Comparison of ENCODE assay signal across 36 mouse cellular contexts in genomic region chr2:50019477-50019876, GRCm38 (mm10). TPM values are rescaled to one million over a fixed set of nuclear protein-coding genes. Genes with fewer than 3 reads are reported as not detected.
"Had no signal": no experiment of that assay in that cellular context is flagged by ENCODE, and none has a peak within 500 bp of the region (broad histone marks: within the 10 kb centered on the region; RNA-seq: fewer than 3 reads in every experiment).

No protein-coding gene starts in this region.

- H3K9ac ChIP-seq: limb, embryonic 12.5 days; limb, embryonic 13.5 days; limb, embryonic 15.5 days; liver, embryonic 12.5 days; liver, embryonic 13.5 days; liver, embryonic 14.5 days; liver, embryonic 15.5 days; liver, postnatal 0 days; lung, embryonic 14.5 days; lung, embryonic 15.5 days; midbrain, embryonic 12.5 days; midbrain, embryonic 13.5 days; midbrain, embryonic 15.5 days; neural tube, embryonic 12.5 days had no signal

- H3K4me3 ChIP-seq: limb, embryonic 10.5 days; limb, embryonic 12.5 days; limb, embryonic 13.5 days; limb, embryonic 15.5 days; liver, embryonic 12.5 days; liver, embryonic 13.5 days; liver, embryonic 15.5 days; lung, embryonic 15.5 days; megakaryocyte, embryonic 14.5 days; midbrain, embryonic 10.5 days; midbrain, embryonic 12.5 days; midbrain, embryonic 13.5 days; midbrain, embryonic 15.5 days; myocyte; neural tube, embryonic 12.5 days had no signal

- H3K36me3 ChIP-seq: limb, embryonic 10.5 days; limb, embryonic 12.5 days; limb, embryonic 13.5 days; limb, embryonic 15.5 days; liver, embryonic 12.5 days; liver, embryonic 13.5 days; liver, embryonic 15.5 days; lung, embryonic 15.5 days; midbrain, embryonic 10.5 days; midbrain, embryonic 12.5 days; midbrain, embryonic 13.5 days; midbrain, embryonic 15.5 days; neural tube, embryonic 12.5 days had no signal

- H3K4me1 ChIP-seq: limb, embryonic 10.5 days; limb, embryonic 12.5 days; limb, embryonic 13.5 days; limb, embryonic 15.5 days; liver, embryonic 12.5 days; liver, embryonic 13.5 days; liver, embryonic 15.5 days; lung, embryonic 15.5 days; megakaryocyte, embryonic 14.5 days; midbrain, embryonic 12.5 days; midbrain, embryonic 13.5 days; midbrain, embryonic 15.5 days; neural tube, embryonic 12.5 days had no signal

- H3K9me3 ChIP-seq: limb, embryonic 10.5 days; limb, embryonic 12.5 days; limb, embryonic 13.5 days; limb, embryonic 15.5 days; liver, embryonic 12.5 days; liver, embryonic 13.5 days; liver, embryonic 15.5 days; lung, embryonic 15.5 days; megakaryocyte, embryonic 14.5 days; midbrain, embryonic 10.5 days; midbrain, embryonic 12.5 days; midbrain, embryonic 13.5 days; midbrain, embryonic 15.5 days; neural tube, embryonic 12.5 days had no signal

- H3K27me3 ChIP-seq: limb, embryonic 12.5 days; limb, embryonic 13.5 days; limb, embryonic 15.5 days; liver, embryonic 12.5 days; liver, embryonic 13.5 days; liver, embryonic 15.5 days; lung, embryonic 15.5 days; megakaryocyte, embryonic 14.5 days; midbrain, embryonic 12.5 days; midbrain, embryonic 13.5 days; midbrain, embryonic 15.5 days; neural tube, embryonic 12.5 days had no signal

- ATAC-seq: liver, embryonic 12.5 days; liver, postnatal 0 days; lung, postnatal 0 days; midbrain, embryonic 13.5 days; midbrain, embryonic 15.5 days; midbrain, embryonic 16.5 days had no signal

- H3K4me2 ChIP-seq: limb, embryonic 12.5 days; limb, embryonic 13.5 days; limb, embryonic 15.5 days; liver, embryonic 11.5 days; liver, embryonic 12.5 days; liver, embryonic 13.5 days; liver, embryonic 15.5 days; lung, embryonic 14.5 days; lung, embryonic 15.5 days; midbrain, embryonic 11.5 days; midbrain, embryonic 12.5 days; midbrain, embryonic 13.5 days; midbrain, embryonic 15.5 days; neural tube, embryonic 12.5 days had no signal

- H3K27ac ChIP-seq: limb, embryonic 10.5 days; limb, embryonic 12.5 days; limb, embryonic 13.5 days; limb, embryonic 15.5 days; liver, embryonic 12.5 days; liver, embryonic 13.5 days; liver, embryonic 14.5 days; liver, embryonic 15.5 days; lung, embryonic 15.5 days; macrophage; midbrain, embryonic 10.5 days; midbrain, embryonic 12.5 days; midbrain, embryonic 13.5 days; midbrain, embryonic 15.5 days; neural tube, embryonic 12.5 days had no signal

- DNase-seq: left cerebral cortex, postnatal 4 days; liver; liver, embryonic 13.5 days; liver, postnatal 0 days; lung, adult 18-20 months; lung, adult 2 months; lung, embryonic 14.5 days; lung, postnatal 10 days; lung, postnatal 14 days; lung, postnatal 36 days; lung, postnatal 4 days; midbrain, embryonic 14.5 days had no signal

RNA-seq across cellular contexts. Expression of gene Lypd6, which starts 46.8 kb away (rescaled TPM):
- total RNA-seq: megakaryocyte progenitor cell, adult 5-6 weeks; megakaryocyte, adult 5-6 weeks; megakaryocyte-erythroid progenitor cell, adult 5-6 weeks; monocyte, adult 5-6 weeks had no signal
- polyA plus RNA-seq: macrophage had no signal
